Mouse (Mus musculus) limb, embryonic 13.5 days (tissue): ENCODE measurements around the gene Cpsf6. TPM values are rescaled to one million over a fixed set of nuclear protein-coding genes. Genes with fewer than 3 reads are reported as not detected.

ENCODE experiments used
- ATAC-seq: fragments of 200-750 bp; cut with Nextera tagmentation; 2 replicates; pipeline ENCODE4 v1.8.0; 2017; ENCODE audit warnings: low read depth, moderate number of reproducible peaks, moderate TSS enrichment; ENCODE audit not compliant: low FRiP score
- H3K27ac ChIP-seq: fragments of 300-500 bp; sonication (generic); 2 replicates; pipeline ENCODE4 v1.5.1; 2015; ENCODE audit warnings: inconsistent platforms, mild to moderate bottlenecking, moderate library complexity
- H3K27me3 ChIP-seq: fragments of 300-500 bp; sonication (generic); 2 replicates; pipeline ENCODE4 v1.6.1; 2015; ENCODE audit warnings: mild to moderate bottlenecking, inconsistent platforms
- H3K36me3 ChIP-seq: fragments of 300-500 bp; sonication (generic); 2 replicates; pipeline ENCODE4 v1.6.1; 2015; ENCODE audit warnings: inconsistent platforms, mild to moderate bottlenecking, moderate library complexity
- H3K4me1 ChIP-seq: fragments of 300-500 bp; sonication (generic); 2 replicates; pipeline ENCODE4 v1.6.1; 2015; ENCODE audit warnings: inconsistent platforms
- H3K4me2 ChIP-seq: fragments of 300-500 bp; sonication (generic); replicated peaks from 2 replicates; pipeline ENCODE4 v1.6.1; 2015; ENCODE audit warnings: inconsistent platforms, mild to moderate bottlenecking, moderate library complexity
- H3K4me3 ChIP-seq: fragments of 300-500 bp; sonication (generic); 2 replicates; pipeline ENCODE4 v1.5.1; 2015; ENCODE audit warnings: moderate library complexity, mild to moderate bottlenecking, inconsistent platforms
- H3K9ac ChIP-seq: fragments of 300-500 bp; sonication (generic); 2 replicates; pipeline ENCODE4 v1.6.1; 2015; ENCODE audit warnings: mild to moderate bottlenecking, inconsistent platforms
- H3K9me3 ChIP-seq: fragments of 300-500 bp; sonication (generic); 2 replicates; pipeline ENCODE4 v1.6.1; 2016; ENCODE audit warnings: inconsistent platforms
- WGBS: fragments of 180-500 bp; shearing (Covaris S2); methylation state at CpG from one replicate; pipeline ENCODE4 v1.1.7; 2015; 5-methylcytosine and 5-hydroxymethylcytosine counted together
- polyA plus RNA-seq: library from polyadenylated mRNA; unstranded; fragments of >200 nt; fragmentation: Nextera tagmentation; extraction: Ambion mirVana; gene quantifications from 2 replicates; pipeline ENCODE4 v1.2.1, GENCODE M21; 2015

The Cpsf6 gene
- polyA plus RNA-seq, 1 experiment from 2014 or later: 191 TPM

- WGBS: 92% methylated on average over 1 of the region's 1 CpGs
- no peaks in the 10 kb centered on the region for H3K9me3 ChIP-seq
- no peaks in the 10 kb centered on the region for H3K36me3 ChIP-seq
- no peak overlapping the region for H3K27ac ChIP-seq
- H3K4me3 ChIP-seq: no peak overlapping the region
- no peak overlapping the region for H3K9ac ChIP-seq
- H3K4me2 ChIP-seq: no peak overlapping the region
- no peaks in the 10 kb centered on the region for H3K4me1 ChIP-seq
- ATAC-seq: no peak
- peaks cover 3% of the 10 kb centered on the region; the same call in 1 of the 2 replicates for H3K27me3 ChIP-seq
These were observed 6.4 kb upstream of the Cpsf6 start for GRCm38 (mm10) chr10:117386261-117386660.

DNA sequence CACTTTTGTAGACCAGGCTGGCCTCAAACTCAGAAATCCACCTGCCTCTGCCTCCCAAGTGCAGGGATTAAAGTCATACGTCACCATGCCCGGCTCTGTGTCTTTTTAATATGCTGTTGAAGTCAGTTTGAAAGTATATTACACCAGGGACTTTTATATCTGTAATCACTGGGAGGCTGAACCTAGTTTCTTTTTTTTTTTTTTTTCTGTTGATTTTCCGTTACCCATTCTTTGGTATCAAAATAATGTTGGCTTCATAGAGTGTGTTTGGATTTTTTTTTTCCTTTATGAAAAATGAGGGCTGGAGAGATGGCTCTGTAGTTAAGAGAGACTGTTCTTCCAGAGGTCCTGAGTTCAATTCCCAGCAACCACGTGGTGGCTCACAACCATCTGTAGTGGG lies 5.6 kb upstream of the Cpsf6 start:
- ATAC-seq: no peak
- Histone ChIP-seq H3K4me1 (no peaks in the 10 kb centered on the region), H3K9ac (no peak overlapping the region), H3K4me3 (no peak overlapping the region), H3K9me3 (no peaks in the 10 kb centered on the region), H3K27me3 (no peaks in the 10 kb centered on the region), H3K27ac (no peak overlapping the region), H3K36me3 (no peaks in the 10 kb centered on the region), H3K4me2 (no peak overlapping the region)
- 75% methylated on average over 4 of the region's 4 CpGs for WGBS

DNA sequence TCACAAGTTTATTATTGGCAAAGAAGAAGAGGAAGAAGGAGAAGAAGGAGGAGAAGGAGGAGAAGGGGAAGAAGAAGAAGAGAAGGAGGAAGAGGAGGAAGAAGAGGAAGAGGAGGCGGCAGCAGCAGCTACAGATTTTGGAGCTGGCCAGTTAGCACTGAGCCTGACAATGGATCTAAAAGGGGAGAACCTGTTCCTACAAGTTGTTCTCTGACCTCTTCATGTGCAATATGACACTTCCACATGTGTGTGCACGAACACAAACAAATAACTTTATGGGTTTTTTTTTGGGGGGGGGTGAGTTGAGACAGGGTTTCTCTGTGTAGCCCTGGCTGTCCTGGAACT lies 5.2 kb upstream of the Cpsf6 start:
- Histone ChIP-seq H3K27me3 (no peaks in the 10 kb centered on the region), H3K9me3 (no peaks in the 10 kb centered on the region), H3K4me2 (no peak overlapping the region), H3K4me3 (no peak overlapping the region), H3K36me3 (no peaks in the 10 kb centered on the region), H3K27ac (no peak overlapping the region), H3K4me1 (no peaks in the 10 kb centered on the region), H3K9ac (no peak overlapping the region)
- WGBS: 60% methylated on average over 2 of the region's 2 CpGs
- ATAC-seq: no peak

DNA sequence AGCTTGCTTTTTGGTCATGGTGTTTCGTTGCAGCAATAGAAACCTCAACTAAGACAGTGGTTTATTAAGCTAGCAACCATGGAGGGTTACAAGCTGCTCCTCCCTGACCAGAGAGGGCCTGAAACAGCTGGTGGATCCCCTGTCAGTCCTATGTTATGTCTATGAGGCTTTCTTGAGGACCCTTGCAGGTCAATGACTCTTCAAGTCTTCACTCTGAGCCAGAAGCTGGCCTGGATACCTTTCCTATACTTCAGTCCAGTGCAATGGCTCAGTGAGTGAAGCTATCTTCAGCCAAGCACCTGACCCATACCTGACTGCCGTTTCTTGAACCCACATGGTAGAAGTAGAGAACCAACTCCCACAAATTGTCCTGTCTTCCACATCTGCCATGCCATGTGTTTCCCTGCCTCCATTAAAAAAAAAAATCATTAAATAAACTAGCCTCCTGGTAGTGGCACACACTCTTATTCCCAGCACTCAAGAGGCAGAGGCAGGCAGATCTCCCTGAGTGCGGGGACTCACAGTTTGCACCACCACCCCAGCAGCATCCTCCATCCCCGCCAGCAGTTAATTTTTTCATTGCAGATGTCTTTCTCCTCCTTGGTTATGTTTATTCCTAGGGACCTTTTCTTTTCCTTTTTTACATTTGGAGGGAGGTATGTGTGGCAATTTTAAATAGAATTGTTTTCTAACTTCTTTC lies 4.7 kb upstream of the Cpsf6 start:
- H3K4me3 ChIP-seq: no peak overlapping the region
- H3K4me1 ChIP-seq: no peaks in the 10 kb centered on the region
- ATAC-seq: no peak
- H3K27ac ChIP-seq: no peak overlapping the region
- H3K4me2 ChIP-seq: no peak overlapping the region
- no peaks in the 10 kb centered on the region for H3K27me3 ChIP-seq
- no peaks in the 10 kb centered on the region for H3K36me3 ChIP-seq
- H3K9me3 ChIP-seq: no peaks in the 10 kb centered on the region
- no peak overlapping the region for H3K9ac ChIP-seq
- 87% methylated on average over 4 of the region's 4 CpGs for WGBS

DNA sequence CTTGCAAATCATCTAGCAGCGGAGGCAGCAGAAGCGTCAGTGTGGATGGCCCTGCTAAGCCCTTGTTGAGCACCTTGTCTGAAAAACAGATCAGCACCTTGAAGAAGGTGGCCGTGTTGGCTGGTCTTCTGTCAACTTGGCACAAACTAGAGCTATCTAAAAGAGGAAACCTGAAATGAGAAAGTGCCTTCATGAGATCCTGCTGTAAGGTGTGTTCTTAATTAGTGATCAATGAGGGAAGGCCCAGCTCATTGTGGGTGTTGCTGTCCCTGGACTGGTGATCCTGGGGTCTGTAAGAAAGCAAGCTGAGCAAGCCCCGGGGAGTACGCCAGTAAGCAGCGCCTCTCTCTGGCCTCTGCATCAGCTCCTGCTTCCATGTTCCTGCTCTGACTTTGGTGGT lies 4.1 kb upstream of the Cpsf6 start:
- 70% methylated on average over 6 of the region's 6 CpGs for WGBS
- Histone ChIP-seq H3K36me3 (no peaks in the 10 kb centered on the region), H3K27ac (no peak overlapping the region), H3K27me3 (no peaks in the 10 kb centered on the region), H3K4me3 (no peak overlapping the region), H3K9me3 (no peaks in the 10 kb centered on the region), H3K4me1 (no peaks in the 10 kb centered on the region), H3K4me2 (no peak overlapping the region), H3K9ac (no peak overlapping the region)
- ATAC-seq: no peak

DNA sequence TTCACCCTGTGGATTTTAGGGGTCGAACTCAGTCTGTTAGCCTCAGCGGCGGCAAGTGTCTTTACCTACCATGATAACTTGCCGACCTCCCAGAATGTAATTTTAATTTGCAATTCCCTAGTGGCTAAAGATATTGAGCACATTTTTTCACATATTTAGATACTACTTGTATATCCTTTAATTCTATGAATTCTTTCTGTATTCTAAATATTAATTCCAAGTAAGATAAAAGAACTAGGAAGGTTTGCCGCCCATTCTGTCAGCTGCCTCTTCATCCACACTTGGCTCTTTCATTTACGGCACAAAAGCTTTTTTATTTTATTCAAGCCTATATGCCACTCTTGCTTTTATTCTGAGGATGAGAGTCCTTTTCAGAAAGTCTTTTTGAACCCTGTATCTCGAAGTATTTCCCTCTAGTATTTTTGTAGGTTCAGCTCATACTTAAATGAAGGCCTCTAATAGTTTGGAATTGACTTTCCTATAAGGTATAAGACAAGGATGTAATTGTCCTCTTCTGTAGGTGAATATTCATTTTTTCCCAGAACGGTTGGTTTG lies 3.3 kb upstream of the Cpsf6 start:
- no peaks in the 10 kb centered on the region for H3K36me3 ChIP-seq
- no peak for ATAC-seq
- H3K4me1 ChIP-seq: no peaks in the 10 kb centered on the region
- H3K4me2 ChIP-seq: no peak overlapping the region
- H3K4me3 ChIP-seq: no peak overlapping the region
- 86% methylated on average over 8 of the region's 8 CpGs for WGBS
- H3K27me3 ChIP-seq: no peaks in the 10 kb centered on the region
- no peak overlapping the region for H3K27ac ChIP-seq
- no peak overlapping the region for H3K9ac ChIP-seq
- no peaks in the 10 kb centered on the region for H3K9me3 ChIP-seq

GRCm38 (mm10) chr10:117382146-117382545 lies 2.3 kb upstream of the Cpsf6 start:
- WGBS: 87% methylated on average over 2 of the region's 2 CpGs
- no peak overlapping the region for H3K4me2 ChIP-seq
- no peaks in the 10 kb centered on the region for H3K9me3 ChIP-seq
- no peak overlapping the region for H3K9ac ChIP-seq
- H3K36me3 ChIP-seq: no peaks in the 10 kb centered on the region
- no peaks in the 10 kb centered on the region for H3K4me1 ChIP-seq
- no peak overlapping the region for H3K27ac ChIP-seq
- ATAC-seq: no peak
- H3K27me3 ChIP-seq: no peaks in the 10 kb centered on the region
- H3K4me3 ChIP-seq: no peak overlapping the region

GRCm38 (mm10) chr10:117380721-117381570 lies 1.1 kb upstream of the Cpsf6 start:
- WGBS: 88% methylated on average over 4 of the region's 4 CpGs
- Histone ChIP-seq H3K27me3 (no peaks in the 10 kb centered on the region), H3K27ac (no peak overlapping the region), H3K9ac (no peak overlapping the region), H3K36me3 (no peaks in the 10 kb centered on the region), H3K9me3 (no peaks in the 10 kb centered on the region), H3K4me2 (no peak overlapping the region), H3K4me1 (no peaks in the 10 kb centered on the region), H3K4me3 (no peak overlapping the region)
- ATAC-seq: no peak

- ATAC-seq: no peak
- H3K9ac ChIP-seq: no peak overlapping the region
- WGBS: 87% methylated on average over 2 of the region's 2 CpGs
- H3K27ac ChIP-seq: no peak overlapping the region
- H3K36me3 ChIP-seq: no peaks in the 10 kb centered on the region
- H3K4me1 ChIP-seq: peaks cover 6% of the 10 kb centered on the region; the same call in 1 of the 2 replicates
- H3K4me2 ChIP-seq: no peak overlapping the region
- H3K9me3 ChIP-seq: no peaks in the 10 kb centered on the region
- no peak overlapping the region for H3K4me3 ChIP-seq
- H3K27me3 ChIP-seq: no peaks in the 10 kb centered on the region
These were observed 374 bp downstream of the Cpsf6 start for GRCm38 (mm10) chr10:117379441-117379840.

- Histone ChIP-seq H3K4me3 (no peak overlapping the region), H3K4me2 (no peak overlapping the region), H3K36me3 (no peaks in the 10 kb centered on the region), H3K9ac (no peak overlapping the region), H3K9me3 (no peaks in the 10 kb centered on the region), H3K27ac (no peak overlapping the region), H3K27me3 (no peaks in the 10 kb centered on the region), H3K4me1 (peaks cover 11% of the 10 kb centered on the region)
- 87% methylated on average over 3 of the region's 3 CpGs for WGBS
- ATAC-seq: no peak
These were observed 1.2 kb downstream of the Cpsf6 start for GRCm38 (mm10) chr10:117378642-117379041.

DNA sequence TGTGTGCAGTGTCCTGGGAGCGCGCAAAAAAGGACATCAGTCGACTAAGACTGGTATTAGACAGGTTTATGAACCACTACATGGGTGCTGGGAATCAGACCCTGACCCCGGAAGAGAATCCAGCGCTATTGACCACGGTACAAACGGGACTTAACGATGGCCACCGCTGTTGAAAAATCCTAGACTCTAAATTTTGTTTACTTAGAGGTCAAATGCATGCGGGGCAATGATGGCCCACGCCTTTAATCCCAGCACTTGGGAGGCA lies 1.6 kb downstream of the Cpsf6 start:
- H3K36me3 ChIP-seq: no peaks in the 10 kb centered on the region
- WGBS: 95% methylated on average over 11 of the region's 11 CpGs
- no peak overlapping the region for H3K4me3 ChIP-seq
- H3K4me2 ChIP-seq: no peak overlapping the region
- ATAC-seq: no peak
- peaks cover 12% of the 10 kb centered on the region for H3K4me1 ChIP-seq
- H3K27ac ChIP-seq: no peak overlapping the region
- H3K9me3 ChIP-seq: no peaks in the 10 kb centered on the region
- H3K9ac ChIP-seq: no peak overlapping the region
- H3K27me3 ChIP-seq: no peaks in the 10 kb centered on the region

DNA sequence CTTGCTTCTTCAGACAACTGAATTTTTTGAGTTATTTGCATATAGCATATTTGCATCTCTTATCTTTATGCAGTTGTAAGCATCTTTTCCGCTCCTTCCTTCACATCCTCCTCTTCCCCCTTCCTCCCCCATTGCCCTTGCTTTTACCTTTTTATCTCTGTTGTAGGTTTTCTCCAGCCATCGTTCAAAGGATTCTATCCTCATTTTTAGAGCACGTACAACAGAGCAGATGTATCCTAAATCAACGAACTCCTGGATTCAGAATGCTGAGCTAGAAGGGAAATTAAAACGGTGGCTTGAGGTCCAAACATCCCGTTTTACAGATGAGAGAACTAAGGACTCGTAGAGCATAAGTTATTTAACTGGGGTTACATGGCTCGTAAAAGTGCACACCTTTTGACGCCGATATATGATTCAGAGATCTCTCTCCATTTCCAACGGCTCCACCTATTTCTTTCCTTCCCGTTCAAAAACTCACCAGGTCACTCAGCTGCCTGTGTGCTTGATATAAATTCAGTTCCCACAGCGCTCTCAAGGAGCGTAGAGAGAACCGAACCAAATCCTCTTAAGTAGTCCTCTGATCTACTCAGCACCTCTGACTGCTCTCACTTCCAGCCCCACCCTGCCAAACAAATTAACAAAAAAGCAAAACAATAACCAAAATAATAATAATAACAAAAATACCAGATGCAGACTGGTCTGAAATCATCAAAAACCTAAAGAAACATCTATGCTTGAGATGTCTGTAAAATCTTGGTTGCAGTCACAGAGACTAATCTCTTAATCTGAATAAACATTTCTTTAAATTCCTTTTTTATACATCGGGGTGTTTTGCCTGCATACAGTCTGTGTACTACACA lies 2.2 kb downstream of the Cpsf6 start:
- Histone ChIP-seq H3K27ac (no peak overlapping the region), H3K4me1 (peaks cover 16% of the 10 kb centered on the region), H3K9me3 (no peaks in the 10 kb centered on the region), H3K4me3 (peak overlapping the region; percentile 94), H3K36me3 (no peaks in the 10 kb centered on the region), H3K4me2 (peak overlapping the region; percentile 73), H3K27me3 (no peaks in the 10 kb centered on the region), H3K9ac (peak overlapping the region; percentile 54)
- 20% methylated on average over 16 of the region's 16 CpGs for WGBS
- ATAC-seq: no peak
